Mouse (Mus musculus) cerebellum, postnatal 10 days (tissue): Measurements from ENCODE around the gene Itih4.
A peak's percentile ranks its signal among the peaks of the same experiment; 100 is the strongest.

ENCODE experiments used
- DNase-seq, 2 experiments: peaks; one replicate each; pipeline ENCODE4 v3.0.0; 2021; ENCODE audit warnings: mixed read lengths in 2 of 2

Gene Itih4

GRCm38 (mm10) chr14:30886204-30886603, at the start of gene Itih4:
TSS of gene Itih4 (plus strand) at chr14:30886476.
- DNase-seq = no peak

GRCm38 (mm10) chr14:30837416-30837996, 48.8 kb upstream of the Itih4 start:
- no peak for DNase-seq

GRCm38 (mm10) chr14:30843701-30844100, 42.6 kb upstream of the Itih4 start:
- no peak for DNase-seq

GRCm38 (mm10) chr14:30850504-30850903, 35.8 kb upstream of the Itih4 start:
- DNase-seq = no peak

GRCm38 (mm10) chr14:30852325-30852724, 34.0 kb upstream of the Itih4 start:
- DNase-seq = no peak

GRCm38 (mm10) chr14:30855316-30855715, 31.0 kb upstream of the Itih4 start:
- peak; percentile 18 to 22 for DNase-seq

GRCm38 (mm10) chr14:30856885-30857507, 29.3 kb upstream of the Itih4 start:
- DNase-seq = peak in 1 of 2 experiments; percentile 12

GRCm38 (mm10) chr14:30857990-30858389, 28.3 kb upstream of the Itih4 start:
- peak in 1 of 2 experiments; percentile 13 for DNase-seq

- DNase-seq = peak in 1 of 2 experiments; percentile 12
These were observed 24.7 kb upstream of the Itih4 start for GRCm38 (mm10) chr14:30861421-30862125.

- no peak for DNase-seq
These were observed 23.9 kb upstream of the Itih4 start for GRCm38 (mm10) chr14:30862368-30862767.

- DNase-seq = peak; percentile 33 to 45
These were observed 21.0 kb upstream of the Itih4 start for GRCm38 (mm10) chr14:30865311-30865710.

GRCm38 (mm10) chr14:30867042-30867441, 19.2 kb upstream of the Itih4 start:
- peak; percentile 90 to 92 for DNase-seq

- no peak for DNase-seq
These were observed 17.4 kb upstream of the Itih4 start for GRCm38 (mm10) chr14:30868826-30869225.

- no peak for DNase-seq
These were observed 16.9 kb upstream of the Itih4 start for GRCm38 (mm10) chr14:30869391-30869801.

- DNase-seq = no peak
These were observed 15.8 kb upstream of the Itih4 start for GRCm38 (mm10) chr14:30870206-30871147.

- DNase-seq = peak in 1 of 2 experiments; percentile 20
These were observed 12.1 kb upstream of the Itih4 start for GRCm38 (mm10) chr14:30874095-30874700.

- no peak for DNase-seq
These were observed 11.0 kb upstream of the Itih4 start for GRCm38 (mm10) chr14:30875130-30875865.

- no peak for DNase-seq
These were observed 10.3 kb upstream of the Itih4 start for GRCm38 (mm10) chr14:30875955-30876354.

GRCm38 (mm10) chr14:30876451-30876850, 9.8 kb upstream of the Itih4 start:
- no peak for DNase-seq

- no peak for DNase-seq
These were observed 8.4 kb upstream of the Itih4 start for GRCm38 (mm10) chr14:30877827-30878226.

GRCm38 (mm10) chr14:30878958-30879571, 7.2 kb upstream of the Itih4 start, which contains the start of gene Mustn1:
TSS of gene Mustn1 (plus strand) at chr14:30879200.
- peak; percentile 17 to 20 for DNase-seq
